Mouse (Mus musculus) lung, adult 2 months (tissue): ENCODE results near the gene Itga10.

Experiments used
- CTCF ChIP-seq: fragments of 200-500 bp; IDR thresholded peaks from 2 replicates; pipeline ENCODE4 v1.5.1; 2011; ENCODE audit warnings: mild to moderate bottlenecking, low read length, control low read depth; ENCODE audit not compliant: insufficient read depth
- POLR2A ChIP-seq: fragments of 200-500 bp; IDR thresholded peaks from 2 replicates; pipeline ENCODE4 v1.6.1; 2011; ENCODE audit warnings: low read depth, mild to moderate bottlenecking, control low read depth, low read length, borderline replicate concordance; ENCODE audit errors: extremely low read depth

GRCm38 (mm10) chr3:96603311-96603710 is 42.1 kb upstream of the Itga10 start:
- TF ChIP-seq CTCF (no peak), POLR2A (no peak)
